Mouse (Mus musculus) liver, embryonic 16.5 days (tissue): ENCODE data around the gene Gm3020. TPM values are rescaled to one million over a fixed set of nuclear protein-coding genes. Genes with fewer than 3 reads are reported as not detected.
"Not testable (repeated sequence)": the region's sequence is repeated elsewhere in the genome, so short reads cannot be mapped to it uniquely, and the experiment has no call there.

Experiments used
- ATAC-seq: fragments of 200-750 bp; cut with Nextera tagmentation; 2 replicates; pipeline ENCODE4 v1.8.0; 2017; ENCODE audit warnings: low read depth, mild to moderate bottlenecking, moderate number of reproducible peaks, moderate library complexity
- H3K27ac ChIP-seq: fragments of 300-500 bp; sonication (generic); 2 replicates; pipeline ENCODE4 v1.5.1; 2014; ENCODE audit warnings: mild to moderate bottlenecking, low read length
- H3K27me3 ChIP-seq: fragments of 300-500 bp; sonication (generic); 2 replicates; pipeline ENCODE4 v1.6.1; 2014; ENCODE audit warnings: low read depth, low read length, mixed read lengths; ENCODE audit not compliant: control insufficient read depth, insufficient read depth
- H3K36me3 ChIP-seq: fragments of 300-500 bp; sonication (generic); 2 replicates; pipeline ENCODE4 v1.6.1; 2014; ENCODE audit warnings: mild to moderate bottlenecking; ENCODE audit not compliant: control insufficient read depth, insufficient read depth
- H3K4me1 ChIP-seq: fragments of 300-500 bp; sonication (generic); 2 replicates; pipeline ENCODE4 v1.6.1; 2014; ENCODE audit warnings: low read depth, low read length, mixed read lengths; ENCODE audit not compliant: control insufficient read depth
- H3K4me2 ChIP-seq: fragments of 300-500 bp; sonication (generic); 2 replicates; pipeline ENCODE4 v1.6.1; 2014; ENCODE audit warnings: low read depth, low read length, mixed read lengths
- H3K4me3 ChIP-seq: fragments of 300-500 bp; sonication (generic); 2 replicates; pipeline ENCODE4 v1.5.1; 2014; ENCODE audit warnings: low read depth, mild to moderate bottlenecking, low read length
- H3K9ac ChIP-seq: fragments of 300-500 bp; sonication (generic); 2 replicates; pipeline ENCODE4 v1.6.1; 2014; ENCODE audit warnings: low read depth, low read length
- H3K9me3 ChIP-seq: fragments of 300-500 bp; sonication (generic); replicated peaks from 2 replicates; pipeline ENCODE4 v1.6.1; 2016; ENCODE audit warnings: low read length; ENCODE audit not compliant: control insufficient read depth
- WGBS: fragments of 180-500 bp; shearing (Covaris S2); extraction: QIAGEN DNeasy Blood & Tissue Kit; methylation state at CpG from one replicate; pipeline ENCODE4 v1.1.7; 2014; ENCODE audit not compliant: insufficient replicate concordance; 5-methylcytosine and 5-hydroxymethylcytosine counted together
- polyA plus RNA-seq: library from polyadenylated mRNA; unstranded; fragments of >200 nt; fragmentation: Nextera tagmentation; extraction: Ambion mirVana; gene quantifications from 2 replicates; pipeline ENCODE4 v1.2.1, GENCODE M21; 2015

Gm3020 gene
- polyA plus RNA-seq, result not detected in 2 replicates

DNA sequence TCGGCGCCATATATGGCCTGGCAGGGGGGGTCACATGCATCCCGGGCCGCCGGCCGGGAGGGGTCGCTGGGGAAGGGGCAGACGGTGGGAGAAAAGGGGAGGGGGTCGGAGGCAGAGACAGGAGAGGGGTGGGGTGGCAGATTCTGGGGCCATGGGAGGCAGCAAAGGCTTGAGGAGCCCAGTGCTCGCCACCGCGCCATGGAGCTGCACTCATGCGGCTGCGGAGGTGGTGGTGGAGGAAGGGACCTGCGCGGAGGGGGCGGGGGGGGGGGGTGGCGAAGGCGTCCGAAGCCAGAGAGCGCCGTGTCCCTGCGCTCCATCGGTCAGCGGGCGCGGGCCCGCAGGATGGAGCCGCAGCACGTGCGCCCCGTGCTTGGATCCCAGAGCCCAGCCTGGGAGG, at the start of gene Gm3020:
Gm3020 (plus strand) TSS at position 301 of the 400 bp plus-strand sequence.
- H3K4me3 ChIP-seq, H3K36me3 ChIP-seq, H3K9me3 ChIP-seq, H3K9ac ChIP-seq, H3K4me2 ChIP-seq, H3K27ac ChIP-seq, ATAC-seq, H3K27me3 ChIP-seq, H3K4me1 ChIP-seq: not testable (repeated sequence)
- no CpG with 5 or more reads among the region's 32 CpGs for WGBS

DNA sequence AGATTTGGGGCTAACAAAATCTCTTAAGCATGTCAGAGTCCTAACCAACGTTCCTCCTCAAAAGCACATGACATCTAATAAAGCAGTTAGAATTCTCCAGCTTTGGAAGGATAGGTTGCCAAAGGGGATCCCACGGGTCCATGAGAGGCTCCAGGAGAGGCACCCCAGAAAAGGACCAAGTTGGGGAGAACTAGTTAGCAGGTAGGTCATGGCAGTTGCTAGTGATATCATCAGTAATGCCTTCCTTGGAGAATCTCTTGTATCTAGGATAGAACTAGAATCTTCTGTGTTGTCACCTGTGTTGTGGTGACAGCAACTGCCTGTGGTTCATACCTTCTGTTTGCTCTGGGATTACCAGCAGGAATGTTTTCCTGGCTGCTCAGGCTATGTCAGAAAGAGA, 17.6 kb upstream of the Gm3020 start, which contains the start of gene Gm3012:
Gm3012 (plus strand) TSS at position 301 of the 400 bp plus-strand sequence.
- H3K36me3 ChIP-seq, H3K27ac ChIP-seq, H3K9ac ChIP-seq, ATAC-seq, H3K4me1 ChIP-seq, H3K9me3 ChIP-seq, H3K27me3 ChIP-seq, H3K4me2 ChIP-seq, H3K4me3 ChIP-seq: not testable (repeated sequence)
- no CpG with 5 or more reads among the region's 2 CpGs for WGBS

DNA sequence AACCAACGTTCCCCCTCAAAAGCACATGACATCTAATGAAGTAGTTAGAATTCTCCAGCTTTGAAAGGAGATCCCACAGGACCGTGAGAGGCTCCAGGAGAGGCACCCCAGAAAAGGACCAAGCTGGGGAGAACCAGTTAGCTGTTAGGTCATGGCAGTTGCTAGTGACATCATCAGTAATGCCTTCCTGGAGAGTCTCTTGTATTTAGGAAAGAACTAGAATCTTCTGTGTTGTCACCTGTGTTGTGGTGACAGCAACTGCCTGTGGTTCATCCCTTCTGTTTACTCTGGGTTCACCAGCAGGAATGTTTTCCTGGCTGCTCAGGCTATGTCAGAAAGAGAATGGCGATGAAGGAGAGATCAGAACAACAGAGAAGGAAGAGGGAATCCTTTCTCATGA, 36.7 kb downstream of the Gm3020 start, which contains the start of gene Gm3043:
Gm3043 (plus strand) TSS at position 301 of the 400 bp plus-strand sequence.
- not testable (repeated sequence) for H3K4me3 ChIP-seq, H3K9me3 ChIP-seq, ATAC-seq, H3K4me1 ChIP-seq, H3K36me3 ChIP-seq, H3K9ac ChIP-seq, H3K27me3 ChIP-seq, H3K27ac ChIP-seq, H3K4me2 ChIP-seq
- WGBS, result no CpG with 5 or more reads among the region's 3 CpGs

Other genes with a start within 250 kb of the Gm3020 start
- gene Gm10409, start 239.4 kb upstream of the Gm3020 start, polyA plus RNA-seq, result not detected in 2 replicates
- not detected in 2 replicates for gene Gm3005, start 223.9 kb upstream of the Gm3020 start, polyA plus RNA-seq
- not detected in 2 replicates for gene Gm10408, start 202.7 kb upstream of the Gm3020 start, polyA plus RNA-seq
- gene Gm3012, start 17.5 kb upstream of the Gm3020 start, polyA plus RNA-seq, result not detected in 2 replicates
- gene Gm3043, start 36.8 kb downstream of the Gm3020 start, polyA plus RNA-seq, result not detected in 2 replicates
- not detected in 2 replicates for gene Gm3002, start 158.0 kb downstream of the Gm3020 start, polyA plus RNA-seq
- not detected in 2 replicates for gene Gm3033, start 194.2 kb downstream of the Gm3020 start, polyA plus RNA-seq
- gene Gm2916, start 232.1 kb downstream of the Gm3020 start, polyA plus RNA-seq, result not detected in 2 replicates